Mouse (Mus musculus): ENCODE measurements at regions not wholly inside any gene's neighbourhood (a gene's known extent, or its start where the extent isn't known, plus 50 kb on each side); places are given as distances from the start of the nearest gene placed in this dataset.
A peak's percentile ranks its signal among the peaks of the same experiment; 100 is the strongest.
"Not testable (repeated sequence)": the region's sequence is repeated elsewhere in the genome, so short reads cannot be mapped to it uniquely, and the experiment has no call there.

GRCm38 (mm10) chr17:59179018-59179417 lies 165.8 kb upstream of the Nudt12 start:
- DNase-seq (ENCODE audit: low spot score in 2 of 2), result no peak

DNA sequence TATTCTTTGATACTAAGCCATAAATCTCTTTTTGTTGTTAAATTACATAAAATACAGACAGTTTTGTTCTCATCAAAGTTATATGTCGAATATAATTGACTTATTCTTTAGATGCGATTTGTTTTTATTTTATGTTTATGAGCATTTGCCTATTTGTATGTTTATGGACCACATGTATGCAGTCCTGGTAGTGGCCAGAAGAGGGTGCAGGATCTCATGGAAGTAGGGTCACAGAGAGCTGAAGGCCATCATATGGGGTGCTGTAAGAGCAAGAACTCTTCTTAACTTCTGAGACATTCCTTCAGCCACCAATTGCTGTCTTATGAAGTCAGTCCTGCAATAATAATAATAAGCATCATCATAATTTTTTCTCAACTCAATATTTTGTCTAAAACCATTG lies 143.2 kb upstream of the Nudt12 start:
- DNase-seq (ENCODE audit: low spot score in 2 of 2), result no peak

DNA sequence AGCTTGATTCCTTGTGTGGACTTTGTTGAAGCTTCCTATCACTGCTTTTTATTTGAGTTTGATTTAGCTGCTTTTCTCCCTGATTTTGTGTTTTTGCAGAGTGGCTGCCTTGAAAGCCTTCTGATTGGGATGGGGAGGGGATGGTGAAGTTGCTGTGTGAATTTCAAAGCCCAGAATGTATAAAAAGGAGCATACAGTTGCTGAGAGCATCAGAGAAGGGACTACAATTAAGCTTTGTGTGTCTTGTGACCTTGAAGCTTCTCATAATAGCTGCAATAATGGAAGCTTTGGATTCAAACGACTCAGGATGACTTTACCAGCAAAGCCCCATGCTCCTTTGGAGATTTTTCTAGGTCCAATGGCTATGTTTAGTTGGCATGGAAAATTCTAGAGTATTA lies 130.6 kb upstream of the Nudt12 start:
- DNase-seq (ENCODE audit: low spot score in 2 of 2), result no peak

DNA sequence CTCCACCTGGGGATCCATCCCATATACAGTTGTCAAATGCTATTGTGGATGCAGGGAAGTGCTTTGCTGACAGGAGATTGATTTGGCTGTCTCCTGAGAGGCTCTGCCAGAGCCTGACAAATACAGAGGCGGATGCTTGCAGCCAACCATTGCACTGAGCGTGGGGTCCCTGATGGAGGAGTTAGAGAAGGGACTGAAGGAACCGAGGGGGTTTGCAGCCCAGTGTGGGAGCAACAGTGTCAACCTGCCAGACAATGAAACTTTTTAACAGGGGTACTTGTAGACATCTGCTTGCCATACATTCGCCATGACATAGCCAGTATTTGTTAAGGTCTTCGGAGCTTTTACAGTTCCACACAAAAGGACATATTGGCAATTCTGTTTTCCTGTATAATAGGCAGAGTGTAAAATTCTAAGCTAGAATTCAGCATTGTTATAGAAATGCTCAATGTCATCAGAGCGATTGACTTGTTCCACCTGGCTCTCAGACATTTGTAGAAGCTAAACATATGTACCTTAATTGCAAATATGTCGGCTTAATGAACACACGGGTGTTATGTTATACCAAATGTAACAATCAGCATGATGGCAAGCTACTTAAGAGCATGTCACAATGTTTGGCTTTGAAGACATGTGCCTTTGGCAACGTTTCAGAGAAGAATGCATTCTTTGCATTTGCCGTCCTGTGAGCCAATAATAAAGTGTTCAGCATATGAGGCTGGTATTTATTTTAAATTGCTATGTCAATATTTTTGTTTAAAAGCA lies 130.0 kb upstream of the Nudt12 start:
- DNase-seq (ENCODE audit: low spot score in 2 of 2), result no peak

DNA sequence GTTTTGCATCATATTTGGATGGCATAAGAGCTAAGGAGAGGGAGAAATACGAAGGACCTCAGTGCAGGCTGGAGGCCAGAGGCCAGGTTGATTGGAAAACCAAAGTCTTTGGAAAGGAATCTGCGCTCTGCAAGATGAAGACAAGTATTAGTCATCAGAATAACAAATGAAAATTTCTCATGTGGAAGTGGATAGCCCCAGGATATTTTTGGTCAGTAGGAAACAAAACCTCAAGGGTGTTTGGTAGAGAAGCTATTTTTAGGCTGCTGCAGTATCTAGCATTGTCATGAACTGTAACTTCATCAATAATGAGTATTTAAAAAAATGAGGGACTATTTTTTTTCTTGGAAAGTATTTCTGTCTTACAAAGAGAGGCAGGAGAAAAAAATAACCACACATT lies 125.6 kb upstream of the Nudt12 start:
- no peak for DNase-seq (ENCODE audit: low spot score in 2 of 2)

DNA sequence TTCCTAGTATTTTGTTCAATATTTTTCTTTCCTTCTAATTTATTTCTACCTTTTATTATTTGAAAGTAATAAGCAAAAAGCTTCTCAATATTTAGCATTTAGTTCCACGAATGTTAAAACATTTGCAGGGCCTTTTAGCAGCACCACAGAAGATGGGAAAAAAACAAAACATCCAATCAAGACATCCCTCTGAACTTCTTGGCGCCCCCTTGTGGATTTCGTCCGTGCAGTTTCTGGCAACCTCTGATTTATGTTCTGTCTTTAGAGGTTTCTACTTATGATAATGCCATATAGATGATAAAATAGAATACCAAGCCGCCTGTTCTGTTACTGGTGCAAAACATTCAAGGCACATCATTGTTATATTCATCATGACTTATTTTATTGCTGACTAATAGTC lies 86.2 kb upstream of the Nudt12 start:
- DNase-seq (ENCODE audit: low spot score in 2 of 2), result peak; percentile 17 to 29

DNA sequence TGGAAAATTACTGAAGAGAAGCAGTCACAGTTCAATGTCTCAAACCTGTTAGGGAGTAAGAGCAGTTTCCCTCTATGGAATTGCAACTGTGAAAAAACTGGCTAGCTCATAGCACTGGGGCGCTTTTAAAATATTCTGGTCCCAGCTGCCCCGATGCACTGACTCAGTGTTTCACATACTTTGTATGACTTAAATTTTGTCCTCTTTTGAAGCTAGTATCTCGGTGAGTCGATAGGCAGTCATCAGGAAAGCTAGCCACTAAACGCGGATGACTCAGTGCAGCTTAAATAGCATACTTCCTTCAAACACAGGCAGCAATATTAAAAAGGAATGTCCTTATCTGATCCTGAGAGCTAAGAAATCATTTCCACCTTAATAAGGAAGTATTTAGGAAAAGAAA lies 63.7 kb upstream of the Nudt12 start:
- DNase-seq (ENCODE audit: low spot score in 2 of 2), result not testable (repeated sequence)

DNA sequence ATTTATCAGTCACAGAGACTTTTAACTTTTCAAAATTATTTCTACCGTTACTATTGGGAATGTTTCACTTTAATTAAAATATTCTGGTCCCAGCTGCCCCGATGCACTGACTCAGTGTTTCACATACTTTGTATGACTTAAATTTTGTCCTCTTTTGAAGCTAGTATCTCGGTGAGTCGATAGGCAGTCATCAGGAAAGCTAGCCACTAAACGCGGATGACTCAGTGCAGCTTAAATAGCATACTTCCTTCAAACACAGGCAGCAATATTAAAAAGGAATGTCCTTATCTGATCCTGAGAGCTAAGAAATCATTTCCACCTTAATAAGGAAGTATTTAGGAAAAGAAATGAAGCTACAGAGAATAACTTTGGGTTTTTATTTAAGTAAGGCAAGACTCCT lies 63.2 kb upstream of the Nudt12 start:
- DNase-seq (ENCODE audit: low spot score in 2 of 2), result not testable (repeated sequence)
